Mouse (Mus musculus): ENCODE measurements around the gene Ccdc73. TPM values are rescaled to one million over a fixed set of nuclear protein-coding genes. Genes with fewer than 3 reads are reported as not detected.
"Not testable (repeated sequence)": the region's sequence is repeated elsewhere in the genome, so short reads cannot be mapped to it uniquely, and the experiment has no call there.

Ccdc73 gene
- polyA plus RNA-seq (2012; rRNA removed), result 1.9 and 2.5 TPM in 2 replicates

DNA sequence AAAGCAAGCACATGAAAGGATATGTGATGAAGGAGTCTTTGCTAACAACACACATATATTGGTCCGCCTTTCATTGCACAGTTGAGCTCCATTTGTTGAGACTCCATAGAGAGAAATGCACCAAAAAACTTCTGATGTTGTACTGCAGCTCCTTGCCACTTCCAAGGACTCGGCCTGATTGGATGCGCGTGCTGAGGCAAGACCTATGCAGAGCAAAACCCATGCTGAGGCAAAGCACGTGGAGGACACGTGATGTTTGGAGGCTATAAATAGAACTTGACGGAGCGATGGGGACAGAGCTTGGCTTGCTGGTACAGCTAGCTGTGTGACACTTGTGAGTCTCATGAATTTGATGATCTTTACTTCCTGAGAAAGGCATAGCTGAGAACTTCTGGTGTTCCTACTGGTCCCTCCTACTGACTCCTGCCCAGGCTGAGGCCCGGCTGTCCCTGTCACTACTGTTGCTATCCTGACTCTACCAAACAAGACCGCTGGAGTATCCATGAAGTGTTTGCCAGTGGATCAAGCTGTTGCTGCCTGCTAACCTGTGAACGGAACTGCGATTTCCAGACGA, at the start of gene Ccdc73:
Gene Ccdc73, plus strand, starts transcription at position 524 of the 574 bp plus-strand sequence.
- DNase-seq, result no peak
- TF ChIP-seq POLR2A (IDR thresholded peaks at IDR 0.05; ENCODE audit: low read depth, low read length) (no peak), CTCF (conservative IDR thresholded peaks at IDR 0.05; ENCODE audit: insufficient read depth, insufficient read length, low read depth, low read length) (no peak)
- Histone ChIP-seq H3K4me3 (ENCODE audit: insufficient read depth, low read depth, low read length) (no peak within 1 kb of the TSS), H3K27ac (ENCODE audit: insufficient read depth, low read depth, low read length) (no peak within 1 kb of the TSS), H3K4me1 (ENCODE audit: control insufficient read depth, insufficient read depth, low read length) (peaks cover 6% of the 10 kb centered on the region; the same call in 1 of the 2 replicates), H3K36me3 (ENCODE audit: control insufficient read depth, insufficient read depth, low read length) (no peaks in the 10 kb centered on the region), H3K27me3 (replicated peaks; ENCODE audit: control insufficient read depth, insufficient read depth, low read length) (no peaks in the 10 kb centered on the region)
- WGBS, result 92% methylated on average over 13 of the region's 13 CpGs

DNA sequence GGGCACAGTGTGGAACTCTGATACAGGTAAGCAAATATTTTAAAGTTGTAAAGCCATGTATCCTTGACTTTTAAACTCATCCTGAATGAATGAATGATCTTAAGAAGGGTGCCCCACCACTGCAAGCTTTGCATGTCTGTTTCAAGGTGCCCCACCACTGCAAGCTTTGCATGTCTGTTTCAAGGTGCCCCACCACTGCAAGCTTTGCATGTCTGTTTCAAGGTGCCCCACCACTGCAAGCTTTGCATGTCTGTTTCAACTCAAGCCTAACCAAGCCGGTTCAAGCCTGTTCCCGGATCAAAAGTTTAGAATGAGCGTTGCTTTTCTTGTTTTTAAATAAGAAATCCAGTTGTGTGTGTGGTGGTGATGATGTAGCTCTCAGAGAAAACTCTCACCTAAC, 48.8 kb upstream of the Ccdc73 start:
- not testable (repeated sequence) for H3K4me1 ChIP-seq (ENCODE audit: control insufficient read depth, insufficient read depth, low read length); H3K27me3 ChIP-seq (replicated peaks; ENCODE audit: control insufficient read depth, insufficient read depth, low read length); DNase-seq; H3K27ac ChIP-seq (ENCODE audit: insufficient read depth, low read depth, low read length); H3K4me3 ChIP-seq (ENCODE audit: insufficient read depth, low read depth, low read length); H3K36me3 ChIP-seq (ENCODE audit: control insufficient read depth, insufficient read depth, low read length)
- 67% methylated on average over 3 of the region's 3 CpGs for WGBS

DNA sequence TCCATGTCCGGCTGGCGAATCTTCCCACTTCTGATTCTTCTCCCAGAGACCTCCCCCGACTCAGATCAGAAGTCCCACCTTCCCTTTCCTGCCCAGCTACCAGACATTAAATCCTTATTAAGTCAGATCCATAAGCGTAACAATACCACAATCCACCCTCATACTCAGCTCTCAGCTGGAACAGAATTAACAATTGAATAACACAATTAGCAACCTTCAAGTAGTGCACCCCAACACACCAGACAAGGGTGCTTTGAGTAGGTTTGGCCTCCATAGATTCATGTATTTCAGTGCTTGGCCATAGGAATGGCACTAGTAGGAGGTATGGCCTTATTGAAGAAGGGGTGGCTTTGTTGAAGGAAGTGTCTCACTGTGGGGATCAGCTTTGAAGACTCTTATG, 41.4 kb upstream of the Ccdc73 start:
- Histone ChIP-seq H3K4me3 (ENCODE audit: insufficient read depth, low read depth, low read length) (no peak overlapping the region), H3K27me3 (replicated peaks; ENCODE audit: control insufficient read depth, insufficient read depth, low read length) (no peaks in the 10 kb centered on the region), H3K36me3 (ENCODE audit: control insufficient read depth, insufficient read depth, low read length) (no peaks in the 10 kb centered on the region), H3K4me1 (ENCODE audit: control insufficient read depth, insufficient read depth, low read length) (no peaks in the 10 kb centered on the region), H3K27ac (ENCODE audit: insufficient read depth, low read depth, low read length) (no peak overlapping the region)
- no peak for DNase-seq
- WGBS, result 94% methylated on average over 4 of the region's 4 CpGs
- TF ChIP-seq CTCF (conservative IDR thresholded peaks at IDR 0.05; ENCODE audit: insufficient read depth, insufficient read length, low read depth, low read length) (no peak), POLR2A (IDR thresholded peaks at IDR 0.05; ENCODE audit: low read depth, low read length) (no peak)

DNA sequence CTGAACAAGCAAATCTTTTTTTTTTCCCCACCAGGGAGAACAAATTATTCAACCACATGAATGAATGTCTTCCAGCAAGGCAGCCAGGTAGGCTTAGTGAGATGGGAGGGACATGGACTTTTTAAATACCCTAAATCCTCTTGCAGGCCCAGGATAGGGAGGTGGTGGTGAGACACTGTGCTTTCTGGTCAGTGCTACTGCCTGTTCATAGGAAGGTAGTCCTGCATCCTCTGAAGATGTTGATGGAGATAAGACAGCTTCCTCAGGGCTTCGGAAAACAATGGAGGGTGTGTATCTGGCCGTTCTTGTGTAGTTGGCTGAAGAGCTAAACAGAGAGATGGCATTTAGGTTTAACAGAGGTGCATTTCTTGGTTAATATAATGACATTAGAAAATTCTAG, 35.1 kb upstream of the Ccdc73 start:
- DNase-seq, result no peak
- Histone ChIP-seq H3K4me1 (ENCODE audit: control insufficient read depth, insufficient read depth, low read length) (no peaks in the 10 kb centered on the region), H3K36me3 (ENCODE audit: control insufficient read depth, insufficient read depth, low read length) (no peaks in the 10 kb centered on the region), H3K4me3 (ENCODE audit: insufficient read depth, low read depth, low read length) (no peak overlapping the region), H3K27ac (ENCODE audit: insufficient read depth, low read depth, low read length) (no peak overlapping the region), H3K27me3 (replicated peaks; ENCODE audit: control insufficient read depth, insufficient read depth, low read length) (no peaks in the 10 kb centered on the region)
- no peak for TF ChIP-seq CTCF (conservative IDR thresholded peaks at IDR 0.05; ENCODE audit: insufficient read depth, insufficient read length, low read depth, low read length)
- no peak for TF ChIP-seq POLR2A (IDR thresholded peaks at IDR 0.05; ENCODE audit: low read depth, low read length)
- 75% methylated on average over 2 of the region's 2 CpGs for WGBS

DNA sequence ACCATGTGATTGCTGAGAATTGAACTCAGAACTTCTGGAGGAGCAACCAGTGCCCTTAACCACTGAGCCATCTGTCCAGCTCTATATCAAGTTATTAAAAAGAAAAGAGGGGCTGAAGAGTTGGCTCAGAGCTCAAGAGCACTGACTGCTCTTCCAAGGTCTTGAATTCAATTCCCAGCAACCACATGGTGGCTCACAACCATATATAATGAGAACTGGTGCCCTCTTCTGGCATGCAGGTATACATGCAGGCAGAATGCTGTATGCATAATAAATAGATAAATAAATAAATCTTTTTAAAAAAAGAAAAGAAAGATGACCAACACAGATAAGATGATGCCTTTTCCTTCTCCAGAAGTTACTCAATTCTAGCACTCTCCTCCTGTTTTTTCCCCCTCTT, 26.6 kb upstream of the Ccdc73 start:
- no peak for DNase-seq
- Histone ChIP-seq H3K4me1 (ENCODE audit: control insufficient read depth, insufficient read depth, low read length) (no peaks in the 10 kb centered on the region), H3K36me3 (ENCODE audit: control insufficient read depth, insufficient read depth, low read length) (no peaks in the 10 kb centered on the region), H3K27me3 (replicated peaks; ENCODE audit: control insufficient read depth, insufficient read depth, low read length) (no peaks in the 10 kb centered on the region), H3K27ac (ENCODE audit: insufficient read depth, low read depth, low read length) (no peak overlapping the region), H3K4me3 (ENCODE audit: insufficient read depth, low read depth, low read length) (no peak overlapping the region)
- no peak for TF ChIP-seq CTCF (conservative IDR thresholded peaks at IDR 0.05; ENCODE audit: insufficient read depth, insufficient read length, low read depth, low read length)

DNA sequence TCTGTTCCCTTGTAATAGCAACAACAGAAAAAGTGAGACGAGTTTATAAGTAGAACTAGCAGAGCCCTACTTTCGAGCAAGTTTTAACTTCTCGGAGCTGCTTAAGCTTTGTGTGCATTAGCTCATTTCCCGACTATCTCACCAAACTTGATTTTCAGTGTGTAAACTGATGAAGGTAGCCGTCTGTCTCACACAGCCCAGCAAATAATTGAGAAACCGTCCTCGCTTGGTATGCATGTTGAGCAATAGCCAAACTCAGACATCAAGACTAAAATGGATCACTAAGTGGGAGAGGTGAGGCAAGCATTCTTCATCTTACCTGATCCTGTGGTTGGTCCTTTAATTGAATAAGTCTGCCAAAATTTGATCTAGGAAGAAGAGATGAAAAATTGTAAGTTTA, 25.9 kb upstream of the Ccdc73 start:
- no peaks in the 10 kb centered on the region for H3K4me1 ChIP-seq (ENCODE audit: control insufficient read depth, insufficient read depth, low read length)
- H3K27me3 ChIP-seq (replicated peaks; ENCODE audit: control insufficient read depth, insufficient read depth, low read length), result no peaks in the 10 kb centered on the region
- no peak overlapping the region for H3K4me3 ChIP-seq (ENCODE audit: insufficient read depth, low read depth, low read length)
- H3K36me3 ChIP-seq (ENCODE audit: control insufficient read depth, insufficient read depth, low read length), result no peaks in the 10 kb centered on the region
- H3K27ac ChIP-seq (ENCODE audit: insufficient read depth, low read depth, low read length), result no peak overlapping the region
- WGBS, result 86% methylated on average over 7 of the region's 7 CpGs
- DNase-seq, result no peak
- TF ChIP-seq CTCF (conservative IDR thresholded peaks at IDR 0.05; ENCODE audit: insufficient read depth, insufficient read length, low read depth, low read length), result no peak
- no peak for TF ChIP-seq POLR2A (IDR thresholded peaks at IDR 0.05; ENCODE audit: low read depth, low read length)

DNA sequence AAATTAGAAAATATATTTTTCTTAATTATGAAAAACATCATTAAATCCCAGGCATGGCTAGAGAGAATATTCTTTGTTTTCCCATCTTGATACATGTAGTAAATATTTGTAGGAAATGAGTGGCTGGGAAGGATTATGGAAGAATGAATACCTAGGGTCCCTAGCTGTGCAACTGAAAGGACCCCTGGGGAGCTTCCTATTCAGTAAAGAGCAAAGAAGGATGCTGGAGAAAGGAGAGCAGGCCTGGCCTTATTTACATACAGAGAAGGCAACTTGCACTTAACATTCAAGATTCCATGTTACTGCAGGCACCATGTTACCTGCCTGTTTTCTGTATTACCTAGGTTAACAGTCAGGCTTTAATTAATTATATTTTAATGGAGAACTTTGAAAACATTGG, 25.0 kb upstream of the Ccdc73 start:
- DNase-seq, result no peak
- H3K4me1 ChIP-seq (ENCODE audit: control insufficient read depth, insufficient read depth, low read length), result no peaks in the 10 kb centered on the region
- H3K27ac ChIP-seq (ENCODE audit: insufficient read depth, low read depth, low read length), result no peak overlapping the region
- no peaks in the 10 kb centered on the region for H3K27me3 ChIP-seq (replicated peaks; ENCODE audit: control insufficient read depth, insufficient read depth, low read length)
- no peak overlapping the region for H3K4me3 ChIP-seq (ENCODE audit: insufficient read depth, low read depth, low read length)
- no peak for TF ChIP-seq CTCF (conservative IDR thresholded peaks at IDR 0.05; ENCODE audit: insufficient read depth, insufficient read length, low read depth, low read length)
- TF ChIP-seq POLR2A (IDR thresholded peaks at IDR 0.05; ENCODE audit: low read depth, low read length), result no peak
- H3K36me3 ChIP-seq (ENCODE audit: control insufficient read depth, insufficient read depth, low read length), result no peaks in the 10 kb centered on the region
